Mouse (Mus musculus) retina, adult 2 months (tissue): ENCODE measurements around the gene Polr2b.

Experiments
- DNase-seq: peaks from one replicate; pipeline ENCODE4 v3.0.0-alpha.2; 2012; ENCODE audit warnings: low read depth, low spot score

Gene Polr2b

DNA sequence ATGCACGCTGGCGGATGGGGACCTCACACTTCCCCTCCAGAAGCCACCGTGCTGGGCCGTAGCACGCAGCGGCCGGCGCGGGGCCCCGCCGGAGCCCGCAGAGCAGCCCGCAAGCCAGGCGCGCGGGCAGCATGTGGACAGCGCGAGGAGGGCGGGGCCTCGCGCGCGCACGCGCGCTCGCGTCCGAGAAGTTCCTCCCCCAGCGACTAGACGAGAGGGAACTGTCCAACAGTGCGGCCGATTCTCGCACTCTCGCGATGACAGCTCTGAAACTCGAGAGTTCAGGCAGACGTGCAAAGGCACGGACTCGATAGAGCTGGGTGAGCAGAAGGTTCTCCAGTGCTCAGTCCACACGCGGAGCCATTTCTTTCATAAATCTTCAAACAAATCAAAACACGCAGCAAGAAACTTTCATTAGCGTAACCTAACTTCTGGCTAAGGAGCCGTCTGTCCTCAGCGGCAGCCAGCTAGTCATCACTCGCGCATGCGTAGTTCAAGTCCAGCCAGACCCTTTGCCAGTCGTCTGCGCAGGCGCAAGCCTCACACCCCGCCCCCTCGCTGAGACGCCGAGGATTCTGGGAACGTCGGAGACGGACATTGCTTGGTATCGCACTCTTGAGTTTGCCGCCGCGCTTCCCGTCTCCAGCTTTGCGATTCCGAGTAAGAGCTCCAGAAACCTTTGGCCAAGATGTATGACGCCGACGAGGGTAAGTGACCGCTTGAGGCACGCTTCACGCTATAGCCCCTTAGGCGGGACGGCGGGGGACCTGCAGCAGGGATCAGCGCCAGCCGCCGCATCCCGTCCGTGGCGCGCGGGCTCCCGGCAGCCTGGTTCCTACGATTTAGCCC is at the start of gene Polr2b, which contains the start of gene Noa1:
Polr2b (plus strand) TSS at position 224 of the 849 bp plus-strand sequence.
Noa1 (minus strand) TSS at position 161 of the 849 bp plus-strand sequence.
- DNase-seq, result peak; percentile 95

DNA sequence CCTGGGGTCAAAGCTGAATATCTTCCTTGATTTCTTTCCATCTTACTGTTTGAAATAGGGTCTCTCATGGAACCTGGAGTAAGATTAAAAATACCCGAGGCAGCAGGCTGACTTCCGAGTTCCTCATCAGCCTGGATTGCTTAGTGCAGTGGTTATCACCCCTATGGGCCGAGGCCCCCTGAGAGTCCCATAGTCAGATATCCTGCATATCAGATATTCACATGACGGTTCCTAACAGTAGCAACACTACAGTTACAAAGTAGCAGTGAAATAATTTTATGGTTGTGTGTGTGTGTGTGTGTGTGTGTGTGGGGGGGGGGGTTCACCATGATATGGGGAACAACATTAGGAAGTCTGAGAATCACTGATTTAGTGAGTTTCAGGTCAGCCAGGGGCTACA is 48.8 kb upstream of the Polr2b start:
- no peak for DNase-seq

DNA sequence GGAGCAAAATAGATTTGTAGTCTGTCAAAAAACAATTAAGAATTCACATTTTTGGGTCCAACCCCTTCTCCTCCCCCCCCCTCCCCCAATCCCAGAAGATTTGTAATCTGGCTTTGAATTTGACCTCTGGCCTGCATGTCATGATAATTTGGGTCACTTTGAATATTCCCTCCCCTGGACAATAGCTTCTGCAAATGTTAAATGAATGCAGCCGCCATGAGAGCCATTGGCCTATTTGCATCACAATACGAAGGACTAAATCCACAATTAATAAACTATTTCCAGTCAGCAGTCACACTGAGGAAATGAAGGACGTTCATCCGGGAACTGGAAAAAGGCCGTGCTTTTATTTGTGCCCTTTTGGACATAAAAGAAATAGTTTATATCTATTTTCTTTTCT is 47.8 kb upstream of the Polr2b start:
- no peak for DNase-seq

DNA sequence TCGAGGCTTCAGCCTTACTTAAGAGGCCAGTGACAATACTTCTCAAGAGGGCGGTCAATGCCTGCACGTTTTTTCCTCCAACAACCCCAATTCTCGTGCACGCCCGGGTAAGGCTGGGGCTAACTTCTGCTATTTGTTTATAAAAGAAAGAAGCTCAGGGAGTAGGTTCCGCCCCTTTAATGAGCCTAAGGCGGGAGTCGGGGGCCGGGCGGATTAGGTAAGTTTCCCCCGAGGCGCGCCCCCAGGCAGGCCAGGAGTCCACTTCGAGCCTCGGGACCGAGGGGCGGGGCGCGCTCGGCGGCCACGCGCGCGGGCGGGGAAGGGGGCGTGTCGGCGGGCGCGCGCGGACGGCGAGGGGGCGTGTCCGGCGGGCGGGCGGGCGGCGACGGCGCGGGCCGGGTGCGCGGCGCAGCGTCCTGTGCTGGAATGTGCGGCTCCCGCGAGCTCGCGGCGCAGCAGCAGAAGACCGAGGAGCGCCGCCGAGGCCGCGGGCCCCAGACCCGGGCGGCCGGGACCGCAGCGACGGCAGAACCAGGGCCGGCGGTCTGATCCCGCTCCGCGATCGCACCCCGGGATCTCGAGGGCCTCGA is 44.8 kb upstream of the Polr2b start, which contains the start of gene Rest:
Rest (plus strand) TSS at position 411 of the 590 bp plus-strand sequence.
- DNase-seq, result no peak

GRCm38 (mm10) chr5:77265671-77266065 is 44.3 kb upstream of the Polr2b start:
- no peak for DNase-seq

DNA sequence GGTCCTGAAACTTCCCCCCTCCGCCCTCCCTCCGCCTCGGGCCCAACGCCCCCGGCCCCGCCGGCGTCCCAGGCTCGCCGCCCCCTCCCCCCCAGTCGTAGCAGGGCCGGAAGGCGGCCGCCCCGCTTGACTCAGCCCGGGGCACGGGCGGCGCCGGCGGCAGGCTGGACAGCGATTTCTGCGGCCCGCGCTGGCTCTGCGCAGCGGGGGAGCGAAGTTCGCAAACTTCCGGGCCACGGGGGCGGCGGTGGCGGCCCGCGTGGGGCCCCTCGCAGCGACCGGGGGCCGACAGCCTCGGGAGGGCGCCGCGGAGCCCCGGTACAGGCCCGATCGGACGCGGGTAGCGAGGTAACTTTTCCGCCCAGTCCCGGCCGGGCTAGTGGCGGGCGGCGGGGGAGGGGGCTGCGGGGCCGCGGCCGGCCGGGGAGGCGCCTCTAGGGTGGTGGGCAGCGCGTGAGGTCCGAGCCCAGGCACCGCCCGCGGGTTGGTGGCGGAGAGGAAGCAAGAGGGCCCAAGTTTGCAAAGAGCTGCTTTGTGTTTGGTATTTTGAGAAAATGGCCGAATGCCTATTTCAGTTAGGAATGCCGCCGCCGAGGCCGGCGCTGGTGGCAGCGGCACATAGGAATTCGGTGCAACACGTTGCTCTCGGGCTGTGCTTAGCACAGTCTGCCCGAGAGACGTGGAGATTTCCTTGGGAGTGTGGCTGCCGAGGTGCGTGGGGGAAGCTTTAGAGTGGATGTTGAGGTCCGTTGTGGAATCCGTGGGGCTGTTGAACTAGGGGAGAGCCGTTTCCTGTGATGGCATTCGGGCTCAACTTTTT is 43.7 kb upstream of the Polr2b start:
- DNase-seq, result no peak

- no peak for DNase-seq
Observed at GRCm38 (mm10) chr5:77266886-77267401, 43.0 kb upstream of the Polr2b start.

DNA sequence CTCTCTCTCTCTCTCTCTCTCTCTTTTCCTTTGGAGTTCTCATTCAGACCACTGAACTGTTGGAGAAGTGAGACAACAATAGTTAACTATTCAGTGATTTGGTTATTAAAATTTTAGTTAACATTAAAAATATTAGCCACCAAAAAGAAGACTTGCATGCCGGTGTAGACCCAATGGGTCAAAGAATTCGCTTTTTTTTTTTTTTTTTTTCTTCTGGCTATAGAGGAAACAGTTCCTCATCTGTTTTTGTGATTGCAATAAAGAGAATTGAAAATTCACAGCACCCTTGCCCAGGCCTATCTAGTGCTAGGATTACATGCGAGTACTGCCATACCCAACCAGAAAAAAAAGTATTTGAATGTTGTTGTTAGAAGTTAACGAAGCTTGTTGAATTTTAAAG is 42.5 kb upstream of the Polr2b start:
- DNase-seq, result no peak

GRCm38 (mm10) chr5:77267957-77268624 is 41.9 kb upstream of the Polr2b start:
- DNase-seq, result no peak

DNA sequence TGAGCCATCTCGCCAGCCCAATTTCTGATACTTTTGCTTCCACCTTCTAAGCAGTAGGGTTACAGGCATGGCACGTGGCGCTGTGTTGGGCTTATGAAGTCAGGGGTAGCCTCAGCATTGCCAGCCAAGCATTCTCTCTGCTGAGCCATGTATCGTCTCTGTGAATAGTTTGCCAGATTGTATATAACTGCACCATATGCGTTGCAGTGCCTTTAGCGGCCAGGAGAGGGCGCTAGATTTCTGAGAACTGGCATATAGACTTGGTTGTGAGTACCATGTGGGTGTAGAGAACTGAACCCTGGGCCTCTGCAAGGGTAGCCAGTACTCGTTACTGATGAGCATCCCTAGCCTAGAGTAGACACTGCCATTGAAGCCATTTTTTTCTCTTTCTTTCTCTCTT is 40.5 kb upstream of the Polr2b start:
- DNase-seq, result no peak

- no peak for DNase-seq
Observed at GRCm38 (mm10) chr5:77273151-77273550, 36.8 kb upstream of the Polr2b start.

- no peak for DNase-seq
Observed at GRCm38 (mm10) chr5:77275950-77276349, 34.0 kb upstream of the Polr2b start.

- no peak for DNase-seq
Observed at GRCm38 (mm10) chr5:77277204-77277603, 32.7 kb upstream of the Polr2b start.

DNA sequence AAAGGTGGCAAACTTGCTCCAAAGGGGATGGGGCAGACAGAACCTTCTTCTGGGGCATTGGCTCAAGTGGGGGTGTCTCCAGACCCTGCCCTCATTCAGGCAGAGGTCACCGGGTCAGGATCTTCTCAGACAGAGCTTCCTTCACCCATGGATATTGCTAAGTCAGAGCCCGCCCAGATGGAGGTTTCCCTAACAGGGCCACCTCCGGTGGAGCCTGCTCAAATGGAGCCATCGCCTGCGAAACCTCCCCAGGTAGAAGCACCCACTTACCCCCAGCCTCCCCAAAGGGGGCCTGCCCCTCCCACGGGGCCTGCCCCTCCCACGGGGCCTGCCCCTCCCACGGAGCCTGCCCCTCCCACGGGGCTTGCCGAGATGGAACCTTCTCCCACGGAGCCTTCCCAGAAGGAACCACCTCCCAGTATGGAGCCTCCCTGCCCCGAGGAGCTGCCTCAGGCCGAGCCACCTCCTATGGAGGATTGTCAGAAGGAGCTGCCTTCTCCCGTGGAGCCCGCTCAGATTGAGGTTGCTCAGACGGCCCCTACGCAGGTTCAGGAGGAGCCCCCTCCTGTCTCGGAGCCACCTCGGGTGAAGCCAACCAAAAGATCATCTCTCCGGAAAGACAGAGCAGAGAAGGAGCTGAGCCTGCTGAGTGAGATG is 28.3 kb upstream of the Polr2b start:
- DNase-seq, result no peak

- DNase-seq, result no peak
Observed at GRCm38 (mm10) chr5:77282242-77282641, 27.7 kb upstream of the Polr2b start.

DNA sequence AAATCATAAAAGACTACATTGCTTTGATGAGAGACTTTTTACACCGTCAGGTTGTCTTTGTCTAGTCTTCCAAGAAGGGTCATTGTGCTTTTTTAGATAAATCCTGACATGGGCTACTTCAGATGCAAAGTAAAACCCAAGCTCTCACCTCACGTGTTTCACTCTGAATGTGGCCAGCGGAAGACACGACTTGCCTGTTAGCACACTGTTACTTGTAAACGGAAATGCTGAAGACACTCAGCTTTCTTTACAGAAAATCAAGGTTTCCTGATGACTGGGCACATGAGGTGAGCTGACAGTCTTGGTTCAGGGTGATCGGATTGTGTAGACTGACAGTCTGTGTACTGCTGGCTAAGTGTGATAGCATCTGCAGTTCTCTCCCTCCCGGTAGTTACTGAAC is 24.3 kb upstream of the Polr2b start:
- no peak for DNase-seq

DNA sequence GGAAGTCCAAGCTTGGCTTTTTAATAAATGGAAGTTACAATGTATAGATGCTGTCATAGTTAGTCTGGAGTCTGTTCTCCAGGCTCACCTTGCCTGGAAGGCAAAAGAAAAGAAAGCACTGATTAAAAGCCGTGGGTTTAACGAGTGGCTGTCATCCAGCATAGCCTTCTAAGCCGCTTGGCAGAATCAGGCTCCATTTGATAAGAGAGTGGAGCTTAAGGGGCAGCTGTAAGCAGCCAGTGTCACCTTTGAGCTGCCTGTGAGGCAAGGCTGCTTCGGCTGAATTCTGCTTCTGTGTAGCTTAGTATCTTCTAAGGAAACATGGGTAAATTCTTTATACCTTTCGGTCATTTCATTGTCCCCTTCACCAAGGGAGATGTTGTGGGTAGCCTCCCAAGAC is 23.0 kb upstream of the Polr2b start:
- peak; percentile 67 for DNase-seq

DNA sequence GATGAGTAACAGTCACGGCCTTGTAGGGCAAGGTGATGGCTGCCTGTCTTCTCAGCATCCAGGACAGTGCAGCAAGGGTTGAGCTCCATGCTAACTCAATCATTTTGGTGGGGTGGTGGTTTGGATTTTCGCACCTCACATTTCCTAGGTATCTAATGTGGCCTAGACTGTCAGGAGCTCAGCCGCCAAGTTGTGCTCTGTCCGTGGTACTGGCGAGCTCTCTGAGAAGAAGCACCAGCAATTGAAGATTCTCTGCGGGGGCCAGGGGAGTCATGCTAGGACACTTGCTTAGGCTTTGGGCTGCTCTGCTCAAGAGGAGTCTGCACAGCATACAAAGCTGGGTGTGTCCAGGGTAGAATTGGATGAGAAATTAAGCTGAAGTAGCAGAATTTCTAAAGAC is 22.0 kb upstream of the Polr2b start:
- DNase-seq, result no peak

DNA sequence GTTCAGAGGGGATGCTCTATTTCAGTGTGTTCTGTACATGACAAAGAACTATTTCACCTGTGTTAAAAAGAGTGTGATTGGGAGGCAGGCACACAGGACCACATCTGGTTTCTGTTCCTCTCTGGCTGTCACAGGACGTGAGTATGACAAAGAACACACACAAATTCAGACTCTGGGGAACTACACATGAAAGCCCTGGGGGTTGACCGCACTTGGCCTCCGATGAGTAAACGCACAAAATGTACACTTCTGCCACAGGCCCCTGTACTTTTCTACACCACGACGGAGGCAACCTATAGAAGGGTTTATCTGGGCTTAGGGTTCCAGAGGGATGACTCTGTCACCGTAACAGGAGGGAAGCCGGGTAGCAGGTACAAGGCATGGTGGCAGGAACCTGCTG is 20.3 kb upstream of the Polr2b start:
- no peak for DNase-seq

DNA sequence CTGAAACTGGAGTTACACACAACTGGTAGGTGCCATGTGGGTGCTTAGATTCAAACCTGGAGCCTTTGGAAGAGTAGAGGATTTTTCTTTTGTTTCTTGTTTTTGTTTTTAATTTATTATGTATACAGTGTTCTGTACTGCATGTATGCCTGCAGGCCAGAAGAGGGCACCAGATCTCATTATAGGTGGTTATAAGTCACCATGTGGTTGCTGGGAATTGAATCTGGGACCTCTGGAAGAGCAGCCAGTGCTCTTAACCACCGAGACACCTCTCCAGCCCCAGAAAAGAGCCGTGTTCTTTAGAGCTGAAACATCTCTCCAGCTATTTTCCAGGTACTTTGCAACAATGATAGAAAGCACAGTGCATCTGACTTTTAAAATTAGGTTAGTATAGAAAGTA is 19.3 kb upstream of the Polr2b start:
- DNase-seq, result no peak
